Mouse (Mus musculus) heart, embryonic 13.5 days (tissue): ENCODE data around the gene Gkap1. TPM values are rescaled to one million over a fixed set of nuclear protein-coding genes. Genes with fewer than 3 reads are reported as not detected.

Experiments
- microRNA-seq: library from miRNA; unstranded; fragments of <30 nt; microRNA quantifications from one replicate; pipeline ENCODE4, GENCODE M21; 2016
- polyA plus RNA-seq: library from polyadenylated mRNA; unstranded; fragments of >200 nt; fragmentation: Nextera tagmentation; extraction: Ambion mirVana; gene quantifications from 2 replicates; pipeline ENCODE4 v1.2.1, GENCODE M21; 2015

Gene Gkap1
- polyA plus RNA-seq, 1 experiment from 2014 or later, result 15.6 TPM

Small RNAs within 50 kb of the gene (microRNA-seq; reads per million reads assigned to microRNA genes)
- not detected for gene Mir6369

Other genes with a start within 250 kb of the Gkap1 start
- gene Klhl3, start 162.1 kb downstream of the Gkap1 start, polyA plus RNA-seq, result 4.6 and 5.5 TPM in 2 replicates
- 18.6 and 18.8 TPM in 2 replicates for gene Hnrnpa0, start 147.1 kb downstream of the Gkap1 start, polyA plus RNA-seq
- 26.0 and 28.7 TPM in 2 replicates for gene Idnk, start 118.0 kb downstream of the Gkap1 start, polyA plus RNA-seq
- 70.3 and 71.3 TPM in 2 replicates for gene Ubqln1, start 60.0 kb downstream of the Gkap1 start, polyA plus RNA-seq
- 0.11 and 0.17 TPM in 2 replicates for gene Kif27, start 83.4 kb upstream of the Gkap1 start, polyA plus RNA-seq
- gene 2210016F16Rik, start 109.5 kb upstream of the Gkap1 start, polyA plus RNA-seq, result 26.8 and 29.8 TPM in 2 replicates
- 17.0 and 18.5 TPM in 2 replicates for gene Rmi1, start 126.5 kb upstream of the Gkap1 start, polyA plus RNA-seq
- gene Hnrnpk, start 127.6 kb upstream of the Gkap1 start, polyA plus RNA-seq, result 896 and 991 TPM in 2 replicates